Mouse (Mus musculus) neural tube, embryonic 12.5 days (tissue): Measurements from ENCODE around the gene Tpmt. TPM values are rescaled to one million over a fixed set of nuclear protein-coding genes. Genes with fewer than 3 reads are reported as not detected.

ENCODE experiments used
- ATAC-seq: fragments of 200-750 bp; cut with Nextera tagmentation; 2 replicates; pipeline ENCODE4 v1.8.0; 2017; ENCODE audit warnings: low read depth, mild to moderate bottlenecking, moderate TSS enrichment, moderate library complexity; ENCODE audit not compliant: low FRiP score
- H3K27ac ChIP-seq: fragments of 300-500 bp; sonication (generic); 2 replicates; pipeline ENCODE4 v1.5.1; 2016
- H3K27me3 ChIP-seq: fragments of 300-500 bp; sonication (generic); replicated peaks from 2 replicates; pipeline ENCODE4 v1.6.1; 2016; ENCODE audit warnings: mild to moderate bottlenecking
- H3K36me3 ChIP-seq: fragments of 300-500 bp; sonication (generic); 2 replicates; pipeline ENCODE4 v1.6.1; 2016; ENCODE audit warnings: mild to moderate bottlenecking
- H3K4me1 ChIP-seq: fragments of 300-500 bp; sonication (generic); 2 replicates; pipeline ENCODE4 v1.6.1; 2016
- H3K4me2 ChIP-seq: fragments of 300-500 bp; sonication (generic); replicated peaks from 2 replicates; pipeline ENCODE4 v1.6.1; 2016; ENCODE audit warnings: mild to moderate bottlenecking
- H3K4me3 ChIP-seq: fragments of 300-500 bp; sonication (generic); 2 replicates; pipeline ENCODE4 v1.5.1; 2016
- H3K9ac ChIP-seq: fragments of 300-500 bp; sonication (generic); 2 replicates; pipeline ENCODE4 v1.6.1; 2016; ENCODE audit warnings: mild to moderate bottlenecking
- H3K9me3 ChIP-seq: fragments of 300-500 bp; sonication (generic); 2 replicates; pipeline ENCODE4 v1.6.1; 2016; ENCODE audit warnings: mild to moderate bottlenecking
- WGBS: fragments of 180-500 bp; shearing (Covaris S2); methylation state at CpG from one replicate; pipeline ENCODE4 v1.1.7; 2016; 5-methylcytosine and 5-hydroxymethylcytosine counted together
- polyA plus RNA-seq: library from polyadenylated mRNA; unstranded; fragments of >200 nt; fragmentation: Nextera tagmentation; extraction: Ambion mirVana; gene quantifications from 2 replicates; pipeline ENCODE4 v1.2.1, GENCODE M21; 2016

The Tpmt gene
- 35.9 and 37.8 TPM in 2 replicates for polyA plus RNA-seq

DNA sequence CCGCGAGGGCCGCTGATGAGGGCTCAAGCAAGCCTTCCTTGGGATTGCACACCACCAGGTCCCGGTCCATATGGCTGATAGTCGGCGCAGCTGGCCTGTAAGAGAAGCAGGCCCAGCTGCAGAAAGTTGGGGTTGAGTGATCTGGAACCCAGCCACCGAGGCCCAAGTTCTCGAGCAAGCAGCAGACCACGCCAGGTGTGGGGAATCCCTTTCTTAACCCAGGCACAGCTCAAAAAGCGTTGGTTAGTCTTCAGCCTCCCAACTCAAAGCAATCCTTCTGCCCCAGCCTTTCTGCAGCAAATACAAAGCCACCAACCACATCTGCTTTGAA lies at the start of gene Tpmt:
Tpmt (minus strand) TSS at position 121 of the 331 bp plus-strand sequence.
- Histone ChIP-seq H3K36me3 (peaks cover 12% of the 10 kb centered on the region; the same call in 1 of the 2 replicates), H3K27ac (peak within 1 kb of the TSS; percentile 46; the same call in 1 of the 2 replicates), H3K27me3 (no peaks in the 10 kb centered on the region), H3K9ac (peak within 1 kb of the TSS; percentile 78), H3K4me2 (peak within 1 kb of the TSS; percentile 85), H3K4me1 (peaks cover 14% of the 10 kb centered on the region), H3K9me3 (no peaks in the 10 kb centered on the region), H3K4me3 (peak within 1 kb of the TSS; percentile 75)
- ATAC-seq: no peak
- WGBS: 15% methylated on average over 10 of the region's 10 CpGs

DNA sequence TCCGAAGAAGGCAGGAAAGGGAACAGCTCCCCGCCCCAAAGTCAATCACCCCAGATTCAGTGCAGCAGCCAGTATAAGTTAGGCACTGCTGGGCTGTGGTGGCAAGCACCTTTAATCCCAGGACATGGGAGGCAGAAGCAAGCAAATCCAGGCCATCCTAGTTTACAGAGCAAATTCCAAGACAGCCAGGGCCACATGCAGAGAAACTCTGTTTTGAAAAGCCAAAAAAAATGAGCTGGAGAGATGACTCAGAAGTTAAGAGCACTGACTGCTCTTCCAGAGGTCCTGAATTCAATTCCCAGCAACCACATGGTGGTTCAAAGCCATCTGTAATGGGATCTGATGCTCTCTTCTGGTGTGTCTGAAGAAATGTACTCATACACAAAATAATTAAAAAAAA lies 49.3 kb upstream of the Tpmt start:
- peaks cover 54% of the 10 kb centered on the region for H3K36me3 ChIP-seq
- H3K4me2 ChIP-seq: no peak overlapping the region
- no peaks in the 10 kb centered on the region for H3K4me1 ChIP-seq
- WGBS: 87% methylated on average over 2 of the region's 2 CpGs
- H3K4me3 ChIP-seq: no peak overlapping the region
- no peaks in the 10 kb centered on the region for H3K9me3 ChIP-seq
- H3K27ac ChIP-seq: no peak overlapping the region
- no peak overlapping the region for H3K9ac ChIP-seq
- no peaks in the 10 kb centered on the region for H3K27me3 ChIP-seq
- no peak for ATAC-seq

GRCm38 (mm10) chr13:47089271-47089670 lies 44.7 kb upstream of the Tpmt start:
- H3K4me3 ChIP-seq: no peak overlapping the region
- no peak overlapping the region for H3K4me2 ChIP-seq
- H3K9me3 ChIP-seq: no peaks in the 10 kb centered on the region
- no peaks in the 10 kb centered on the region for H3K4me1 ChIP-seq
- no peak overlapping the region for H3K9ac ChIP-seq
- H3K36me3 ChIP-seq: peaks cover 42% of the 10 kb centered on the region
- ATAC-seq: no peak
- no peaks in the 10 kb centered on the region for H3K27me3 ChIP-seq
- no peak overlapping the region for H3K27ac ChIP-seq
- 89% methylated on average over 2 of the region's 2 CpGs for WGBS

DNA sequence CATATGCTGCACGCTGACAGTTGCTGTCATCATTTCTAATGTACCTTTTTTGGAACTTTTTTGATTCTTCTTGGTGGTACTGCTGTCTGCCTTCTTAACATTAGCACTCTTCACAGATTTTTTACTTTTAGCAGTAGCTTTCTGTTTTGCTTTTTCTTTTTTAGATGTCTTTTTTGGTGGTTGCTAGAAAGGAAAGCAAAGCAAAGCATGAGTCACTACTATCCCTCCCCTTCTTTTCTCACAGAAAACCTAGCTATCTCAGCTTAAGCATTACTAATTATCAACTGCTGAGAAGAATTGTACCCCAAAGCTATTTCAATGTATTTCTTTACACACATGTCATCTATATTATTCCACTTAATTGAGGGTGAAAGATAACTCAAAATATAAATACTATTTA lies 43.9 kb upstream of the Tpmt start:
- H3K27ac ChIP-seq: no peak overlapping the region
- no peak overlapping the region for H3K4me3 ChIP-seq
- H3K27me3 ChIP-seq: no peaks in the 10 kb centered on the region
- peaks cover 36% of the 10 kb centered on the region for H3K36me3 ChIP-seq
- H3K9ac ChIP-seq: no peak overlapping the region
- no peak for ATAC-seq
- H3K4me1 ChIP-seq: no peaks in the 10 kb centered on the region
- no peaks in the 10 kb centered on the region for H3K9me3 ChIP-seq
- no peak overlapping the region for H3K4me2 ChIP-seq
- WGBS: 94% methylated on average over 1 of the region's 1 CpGs

DNA sequence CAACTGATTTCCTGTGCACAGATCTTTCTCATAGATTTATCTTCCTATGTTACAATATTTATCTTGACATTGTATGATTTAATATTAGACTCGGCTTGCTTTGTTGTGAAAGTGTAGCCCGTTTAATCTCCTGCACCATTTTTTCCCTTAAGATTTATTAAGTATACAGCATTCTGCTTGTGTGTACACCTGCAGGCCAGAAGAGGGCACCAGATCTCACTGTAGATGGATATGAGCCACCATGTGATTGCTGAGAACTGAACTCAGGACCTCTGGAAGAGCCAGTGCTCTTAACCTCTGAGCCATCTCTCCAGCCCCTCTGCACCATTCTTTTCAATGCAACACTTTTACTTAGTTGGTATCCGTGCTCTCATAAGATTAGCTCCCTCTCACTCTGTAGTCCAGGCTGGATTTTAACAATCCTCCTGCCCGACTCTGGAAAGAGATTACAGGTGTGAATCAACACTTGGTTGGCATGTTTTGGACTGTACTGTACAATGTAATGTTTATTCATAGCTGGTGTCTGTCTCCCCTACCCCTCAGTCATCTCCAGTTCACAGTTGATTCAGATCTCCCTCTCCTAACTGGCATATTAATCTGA lies 36.5 kb upstream of the Tpmt start:
- no peak overlapping the region for H3K4me2 ChIP-seq
- no peak overlapping the region for H3K4me3 ChIP-seq
- 90% methylated on average over 4 of the region's 4 CpGs for WGBS
- H3K36me3 ChIP-seq: peaks cover 57% of the 10 kb centered on the region
- no peaks in the 10 kb centered on the region for H3K9me3 ChIP-seq
- no peaks in the 10 kb centered on the region for H3K27me3 ChIP-seq
- no peak overlapping the region for H3K27ac ChIP-seq
- H3K9ac ChIP-seq: no peak overlapping the region
- no peak for ATAC-seq
- no peaks in the 10 kb centered on the region for H3K4me1 ChIP-seq

DNA sequence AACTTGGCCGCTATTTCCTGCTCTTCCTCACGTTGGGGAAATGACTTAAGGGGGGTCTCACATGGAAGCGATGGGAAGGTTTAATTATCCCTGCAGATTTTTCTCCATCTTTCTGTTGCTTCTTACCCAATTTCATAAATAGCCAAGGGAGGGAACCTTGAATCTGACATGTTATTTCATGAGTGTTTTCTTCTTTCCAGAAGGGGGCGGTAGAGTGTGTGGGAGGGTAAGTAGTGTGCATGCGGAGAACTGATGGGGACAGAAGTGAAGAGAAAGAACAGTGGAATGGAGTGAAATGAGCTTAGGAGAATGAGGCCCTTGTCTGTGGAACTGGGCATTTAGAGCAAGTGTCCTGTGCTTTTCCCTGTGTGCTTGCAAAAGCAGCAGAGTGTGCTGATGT lies 34.3 kb upstream of the Tpmt start:
- Histone ChIP-seq H3K27ac (no peak overlapping the region), H3K4me3 (no peak overlapping the region), H3K4me2 (no peak overlapping the region), H3K9me3 (no peaks in the 10 kb centered on the region), H3K27me3 (no peaks in the 10 kb centered on the region), H3K4me1 (no peaks in the 10 kb centered on the region), H3K36me3 (peaks cover 63% of the 10 kb centered on the region), H3K9ac (no peak overlapping the region)
- 74% methylated on average over 5 of the region's 5 CpGs for WGBS
- ATAC-seq: no peak

DNA sequence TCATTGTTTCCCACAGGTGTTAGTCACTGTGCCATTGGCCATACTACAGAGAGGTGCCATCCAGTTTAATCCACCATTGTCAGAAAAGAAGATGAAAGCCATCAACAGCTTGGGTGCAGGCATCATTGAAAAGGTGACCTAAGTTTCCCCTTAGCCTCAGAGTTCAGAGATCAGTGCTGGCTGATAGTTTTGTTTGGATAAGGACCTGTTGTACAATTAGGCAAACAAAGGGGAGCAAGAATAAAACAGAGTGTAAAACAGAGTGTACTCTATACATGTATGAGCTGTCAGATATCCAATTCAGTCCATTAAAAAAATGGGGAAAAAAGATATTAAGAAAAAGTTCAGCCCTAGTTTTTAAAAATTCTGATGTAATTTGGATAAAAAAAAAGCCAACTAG lies 32.8 kb upstream of the Tpmt start:
- Histone ChIP-seq H3K36me3 (peaks cover 71% of the 10 kb centered on the region), H3K9ac (no peak overlapping the region), H3K4me1 (no peaks in the 10 kb centered on the region), H3K27ac (no peak overlapping the region), H3K27me3 (no peaks in the 10 kb centered on the region), H3K9me3 (no peaks in the 10 kb centered on the region), H3K4me2 (no peak overlapping the region), H3K4me3 (no peak overlapping the region)
- no peak for ATAC-seq

DNA sequence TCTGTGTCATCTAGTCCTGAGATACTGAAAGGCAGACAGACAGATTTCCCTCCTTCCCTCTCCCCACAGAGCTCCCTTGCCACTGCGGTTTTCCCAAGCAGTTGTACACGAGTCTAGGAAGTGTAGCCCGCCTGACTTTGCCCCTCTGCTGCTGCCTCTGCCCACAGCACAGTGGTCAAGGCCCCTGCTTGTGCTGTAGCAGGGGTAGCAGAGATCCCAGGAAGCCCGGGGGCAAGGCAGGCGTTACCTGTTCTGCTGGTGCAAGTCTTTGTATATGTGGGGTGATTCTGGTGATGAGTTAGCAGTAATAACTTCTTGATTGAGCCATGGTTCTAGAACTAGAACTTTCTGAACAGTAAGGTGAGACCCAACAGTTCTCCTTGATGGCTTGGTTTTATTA lies 31.6 kb upstream of the Tpmt start:
- no peak overlapping the region for H3K4me3 ChIP-seq
- H3K27me3 ChIP-seq: no peaks in the 10 kb centered on the region
- 84% methylated on average over 5 of the region's 5 CpGs for WGBS
- H3K9me3 ChIP-seq: no peaks in the 10 kb centered on the region
- no peak overlapping the region for H3K9ac ChIP-seq
- no peaks in the 10 kb centered on the region for H3K4me1 ChIP-seq
- no peak overlapping the region for H3K4me2 ChIP-seq
- H3K36me3 ChIP-seq: peaks cover 71% of the 10 kb centered on the region
- ATAC-seq: no peak
- H3K27ac ChIP-seq: no peak overlapping the region

- Histone ChIP-seq H3K36me3 (peaks cover 56% of the 10 kb centered on the region), H3K4me1 (no peaks in the 10 kb centered on the region), H3K27ac (no peak overlapping the region), H3K9me3 (no peaks in the 10 kb centered on the region), H3K27me3 (no peaks in the 10 kb centered on the region), H3K4me3 (no peak overlapping the region), H3K9ac (no peak overlapping the region), H3K4me2 (no peak overlapping the region)
- 93% methylated on average over 5 of the region's 5 CpGs for whole genome bisulfite sequencing
- no peak for ATAC-seq
These were observed 27.9 kb upstream of the Tpmt start for GRCm38 (mm10) chr13:47072484-47072883.

DNA sequence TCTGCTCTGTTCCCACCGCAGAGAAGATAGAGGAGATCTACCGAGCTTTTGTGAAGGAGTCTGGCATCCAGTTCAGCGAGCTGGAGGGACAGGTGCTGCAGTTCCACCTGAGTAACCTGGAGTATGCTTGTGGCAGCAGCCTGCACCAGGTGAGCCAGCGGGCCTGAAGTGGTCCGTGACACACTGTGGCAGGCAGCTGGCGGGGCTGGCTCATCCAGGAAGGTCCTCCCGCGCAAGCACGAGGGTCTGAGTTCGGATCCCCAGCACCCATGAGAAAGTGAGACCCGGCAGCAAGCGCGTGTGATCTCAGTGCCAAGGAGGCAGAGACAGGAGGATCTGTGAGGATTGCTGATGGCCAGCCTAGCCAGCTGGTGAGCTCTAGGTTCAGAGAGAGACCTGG lies 27.3 kb upstream of the Tpmt start:
- Histone ChIP-seq H3K4me3 (no peak overlapping the region), H3K9me3 (no peaks in the 10 kb centered on the region), H3K9ac (no peak overlapping the region), H3K4me1 (no peaks in the 10 kb centered on the region), H3K27me3 (no peaks in the 10 kb centered on the region), H3K4me2 (no peak overlapping the region), H3K36me3 (peaks cover 60% of the 10 kb centered on the region), H3K27ac (no peak overlapping the region)
- WGBS: 97% methylated on average over 13 of the region's 13 CpGs
- ATAC-seq: no peak

- H3K4me2 ChIP-seq: no peak overlapping the region
- H3K9me3 ChIP-seq: no peaks in the 10 kb centered on the region
- no peak overlapping the region for H3K9ac ChIP-seq
- no peaks in the 10 kb centered on the region for H3K4me1 ChIP-seq
- H3K4me3 ChIP-seq: no peak overlapping the region
- 79% methylated on average over 15 of the region's 15 CpGs for WGBS
- no peak overlapping the region for H3K27ac ChIP-seq
- H3K27me3 ChIP-seq: no peaks in the 10 kb centered on the region
- ATAC-seq: no peak
- H3K36me3 ChIP-seq: peaks cover 64% of the 10 kb centered on the region
These were observed 26.0 kb upstream of the Tpmt start for GRCm38 (mm10) chr13:47070329-47071080.

DNA sequence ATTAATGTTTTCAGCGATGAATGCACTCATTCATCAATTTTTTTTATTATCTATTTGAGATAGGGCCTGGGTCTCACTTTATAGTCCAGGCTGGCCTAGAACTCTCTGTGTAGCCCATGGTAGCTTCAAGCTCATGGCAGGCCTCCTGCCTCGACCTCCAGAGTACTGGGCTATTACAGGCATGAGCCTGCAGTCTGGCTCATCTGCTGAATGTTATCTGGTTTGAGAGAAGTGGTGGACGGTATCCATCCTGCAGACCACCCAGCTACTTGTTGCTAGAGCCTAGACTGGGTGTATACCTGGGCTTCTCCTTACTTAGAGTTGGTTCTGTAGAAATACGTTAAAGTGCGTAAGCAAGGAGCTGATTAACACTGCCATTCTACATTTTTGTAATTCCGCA lies 22.5 kb upstream of the Tpmt start:
- H3K9me3 ChIP-seq: no peaks in the 10 kb centered on the region
- no peaks in the 10 kb centered on the region for H3K27me3 ChIP-seq
- peaks cover 54% of the 10 kb centered on the region for H3K36me3 ChIP-seq
- H3K27ac ChIP-seq: no peak overlapping the region
- H3K4me3 ChIP-seq: no peak overlapping the region
- H3K9ac ChIP-seq: no peak overlapping the region
- 91% methylated on average over 6 of the region's 6 CpGs for WGBS
- no peaks in the 10 kb centered on the region for H3K4me1 ChIP-seq
- no peak for ATAC-seq
- H3K4me2 ChIP-seq: no peak overlapping the region

GRCm38 (mm10) chr13:47066516-47066915 lies 22.0 kb upstream of the Tpmt start:
- Histone ChIP-seq H3K9me3 (no peaks in the 10 kb centered on the region), H3K4me1 (no peaks in the 10 kb centered on the region), H3K36me3 (peaks cover 50% of the 10 kb centered on the region), H3K27ac (no peak overlapping the region), H3K4me3 (no peak overlapping the region), H3K9ac (no peak overlapping the region), H3K27me3 (no peaks in the 10 kb centered on the region), H3K4me2 (no peak overlapping the region)
- WGBS: 96% methylated on average over 10 of the region's 10 CpGs
- ATAC-seq: no peak
